Mouse (Mus musculus) limb, embryonic 15.5 days (tissue): ENCODE measurements around the gene Amt. TPM values are rescaled to one million over a fixed set of nuclear protein-coding genes. Genes with fewer than 3 reads are reported as not detected.

Experiments used
- ATAC-seq: fragments of 200-750 bp; cut with Nextera tagmentation; 2 replicates; pipeline ENCODE4 v1.8.0; 2017; ENCODE audit warnings: low read depth, moderate TSS enrichment; ENCODE audit not compliant: insufficient number of reproducible peaks, low FRiP score, low TSS enrichment
- H3K27ac ChIP-seq: fragments of 300-500 bp; sonication (generic); 2 replicates; pipeline ENCODE4 v1.5.1; 2015; ENCODE audit warnings: moderate library complexity, mild to moderate bottlenecking, inconsistent platforms
- H3K27me3 ChIP-seq: fragments of 300-500 bp; sonication (generic); 2 replicates; pipeline ENCODE4 v1.6.1; 2015; ENCODE audit warnings: inconsistent platforms
- H3K36me3 ChIP-seq: fragments of 300-500 bp; sonication (generic); 2 replicates; pipeline ENCODE4 v1.6.1; 2015; ENCODE audit warnings: inconsistent platforms
- H3K4me1 ChIP-seq: fragments of 300-500 bp; sonication (generic); 2 replicates; pipeline ENCODE4 v1.6.1; 2015; ENCODE audit warnings: inconsistent platforms
- H3K4me2 ChIP-seq: fragments of 300-500 bp; sonication (generic); 2 replicates; pipeline ENCODE4 v1.6.1; 2015; ENCODE audit warnings: mild to moderate bottlenecking, inconsistent platforms
- H3K4me3 ChIP-seq: fragments of 300-500 bp; sonication (generic); 2 replicates; pipeline ENCODE4 v1.5.1; 2015; ENCODE audit warnings: mild to moderate bottlenecking, inconsistent platforms
- H3K9ac ChIP-seq: fragments of 300-500 bp; sonication (generic); 2 replicates; pipeline ENCODE4 v1.6.1; 2015; ENCODE audit warnings: inconsistent platforms
- H3K9me3 ChIP-seq: fragments of 300-500 bp; sonication (generic); 2 replicates; pipeline ENCODE4 v1.6.1; 2016; ENCODE audit warnings: inconsistent platforms
- WGBS: fragments of 180-500 bp; shearing (Covaris S2); methylation state at CpG from one replicate; pipeline ENCODE4 v1.1.7; 2015; 5-methylcytosine and 5-hydroxymethylcytosine counted together
- polyA plus RNA-seq: library from polyadenylated mRNA; unstranded; fragments of >200 nt; fragmentation: Nextera tagmentation; extraction: Ambion mirVana; gene quantifications from 2 replicates; pipeline ENCODE4 v1.2.1, GENCODE M21; 2015

Gene Amt
- 8.3 and 9.5 TPM in 2 replicates for polyA plus RNA-seq

- Histone ChIP-seq H3K9me3 (no peaks in the 10 kb centered on the region), H3K36me3 (peaks cover 40% of the 10 kb centered on the region), H3K4me1 (no peaks in the 10 kb centered on the region), H3K27me3 (no peaks in the 10 kb centered on the region), H3K27ac (no peak within 1 kb of the TSS), H3K4me2 (0 out of 2 replicates have a peak within 1 kb of the TSS, but pooled peaks have one; percentile 5), H3K4me3 (no peak within 1 kb of the TSS; the same call in 1 of the 2 replicates), H3K9ac (no peak within 1 kb of the TSS)
- WGBS: 29% methylated on average over 18 of the region's 18 CpGs
- no peak for ATAC-seq
These were observed at the start of gene Amt for GRCm38 (mm10) chr9:108296453-108297355. Amt (plus strand) TSS chr9:108296853.

DNA sequence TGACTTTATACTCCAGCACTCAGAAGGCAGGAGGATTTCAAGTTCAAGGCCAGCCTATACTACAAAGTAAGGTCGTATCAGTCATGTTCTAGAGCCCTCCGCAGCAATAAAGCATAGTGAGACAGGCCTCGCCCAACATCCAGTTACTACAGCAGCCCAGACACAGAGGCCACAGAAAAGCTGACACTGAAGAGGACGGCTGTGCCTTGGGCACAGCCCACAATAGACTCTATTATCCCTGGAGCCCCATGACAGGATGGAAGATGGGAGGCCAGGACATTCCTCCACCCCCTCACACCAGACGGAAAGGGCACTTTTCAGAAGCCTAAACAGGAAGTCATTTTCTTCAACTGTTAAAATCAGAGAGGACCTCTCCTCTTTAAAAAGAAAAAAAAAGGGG is 47.7 kb upstream of the Amt start:
- Histone ChIP-seq H3K4me3 (no peak overlapping the region), H3K4me2 (no peak overlapping the region), H3K9me3 (no peaks in the 10 kb centered on the region), H3K27ac (no peak overlapping the region), H3K9ac (no peak overlapping the region), H3K27me3 (no peaks in the 10 kb centered on the region), H3K36me3 (peaks cover 33% of the 10 kb centered on the region), H3K4me1 (no peaks in the 10 kb centered on the region)
- ATAC-seq: no peak
- WGBS: 59% methylated on average over 5 of the region's 5 CpGs

DNA sequence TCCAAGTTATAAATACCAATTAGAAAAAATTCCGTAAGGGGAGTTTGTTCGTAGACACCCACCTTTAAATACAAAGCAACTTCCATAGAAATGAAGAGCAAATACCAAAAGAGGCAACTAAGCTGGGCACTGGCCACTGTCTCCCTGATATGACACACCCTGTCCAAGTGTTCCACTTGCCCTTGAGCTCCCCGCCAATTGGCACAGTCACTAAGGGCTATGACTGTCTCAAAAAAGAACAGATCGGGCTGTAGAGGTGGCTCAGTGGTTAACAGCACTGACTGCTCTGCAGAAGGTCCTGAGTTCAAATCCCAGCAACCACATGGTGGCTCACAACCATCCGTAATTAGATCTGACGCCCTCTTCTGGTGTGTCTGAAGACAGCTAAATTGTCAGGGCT is 44.8 kb upstream of the Amt start:
- WGBS: 93% methylated on average over 6 of the region's 6 CpGs
- no peak for ATAC-seq
- H3K27ac ChIP-seq: no peak overlapping the region
- H3K36me3 ChIP-seq: peaks cover 23% of the 10 kb centered on the region
- no peaks in the 10 kb centered on the region for H3K27me3 ChIP-seq
- H3K4me3 ChIP-seq: no peak overlapping the region
- no peaks in the 10 kb centered on the region for H3K9me3 ChIP-seq
- H3K4me2 ChIP-seq: no peak overlapping the region
- no peaks in the 10 kb centered on the region for H3K4me1 ChIP-seq
- no peak overlapping the region for H3K9ac ChIP-seq

DNA sequence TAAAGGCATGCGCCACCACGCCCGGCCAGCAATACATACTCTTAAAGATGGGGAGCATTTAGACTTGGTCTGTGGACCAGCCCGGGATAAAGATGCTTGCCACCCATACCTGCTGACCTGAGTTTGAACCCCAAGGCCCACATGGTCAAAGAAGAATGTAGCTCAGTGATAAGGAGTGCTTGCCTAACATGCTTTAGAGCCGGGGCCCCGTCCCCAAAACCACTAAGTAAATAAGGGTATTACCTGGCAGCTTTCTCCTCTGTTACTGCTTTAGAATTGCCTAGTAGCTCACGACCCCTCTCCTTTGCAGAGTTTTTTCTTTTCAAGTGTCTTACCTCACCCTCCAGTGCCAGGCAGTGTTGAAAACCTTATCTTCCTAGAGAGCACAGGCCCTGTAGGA is 43.9 kb upstream of the Amt start:
- Histone ChIP-seq H3K27ac (no peak overlapping the region), H3K9me3 (no peaks in the 10 kb centered on the region), H3K4me3 (no peak overlapping the region), H3K4me2 (no peak overlapping the region), H3K36me3 (peaks cover 23% of the 10 kb centered on the region), H3K9ac (no peak overlapping the region), H3K4me1 (no peaks in the 10 kb centered on the region), H3K27me3 (no peaks in the 10 kb centered on the region)
- WGBS: 87% methylated on average over 7 of the region's 7 CpGs
- no peak for ATAC-seq

GRCm38 (mm10) chr9:108260526-108260925 is 36.1 kb upstream of the Amt start:
- H3K4me3 ChIP-seq: no peak overlapping the region
- H3K36me3 ChIP-seq: no peaks in the 10 kb centered on the region
- H3K9ac ChIP-seq: no peak overlapping the region
- WGBS: 81% methylated on average over 4 of the region's 4 CpGs
- no peaks in the 10 kb centered on the region for H3K9me3 ChIP-seq
- H3K4me1 ChIP-seq: peaks cover 22% of the 10 kb centered on the region
- H3K27me3 ChIP-seq: no peaks in the 10 kb centered on the region
- H3K4me2 ChIP-seq: no peak overlapping the region
- H3K27ac ChIP-seq: no peak overlapping the region
- no peak for ATAC-seq

DNA sequence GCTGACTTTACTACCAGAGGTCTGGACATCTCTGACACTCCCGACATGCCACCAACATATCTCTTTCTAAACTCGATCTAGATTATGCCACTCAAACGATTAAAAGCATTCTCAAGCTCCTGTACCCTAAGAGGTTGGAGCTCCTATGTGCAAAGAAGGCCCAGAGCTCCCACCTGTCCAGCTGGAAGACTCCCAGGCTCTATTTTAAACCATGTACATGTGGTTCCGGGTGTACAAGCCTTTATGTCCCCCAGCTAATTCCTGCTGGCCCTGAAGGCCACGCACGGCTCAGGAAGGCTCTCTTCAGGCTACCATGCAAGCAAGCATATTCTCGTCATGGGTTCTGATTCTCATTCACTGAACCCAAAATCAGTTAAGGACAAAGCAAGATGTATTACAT is 34.8 kb upstream of the Amt start:
- WGBS: 64% methylated on average over 7 of the region's 7 CpGs
- no peak for ATAC-seq
- Histone ChIP-seq H3K27ac (no peak overlapping the region), H3K36me3 (no peaks in the 10 kb centered on the region), H3K9me3 (no peaks in the 10 kb centered on the region), H3K4me1 (peaks cover 22% of the 10 kb centered on the region), H3K9ac (no peak overlapping the region), H3K27me3 (no peaks in the 10 kb centered on the region), H3K4me3 (peak overlapping the region; percentile 98), H3K4me2 (peak overlapping the region; percentile 80)

- Histone ChIP-seq H3K9me3 (no peaks in the 10 kb centered on the region), H3K9ac (no peak overlapping the region; the same call in 1 of the 2 replicates), H3K4me2 (peak overlapping the region; percentile 80), H3K36me3 (no peaks in the 10 kb centered on the region), H3K27me3 (no peaks in the 10 kb centered on the region), H3K4me3 (peak overlapping the region; percentile 98), H3K27ac (peak overlapping the region; percentile 91), H3K4me1 (peaks cover 22% of the 10 kb centered on the region)
- WGBS: 32% methylated on average over 11 of the region's 11 CpGs
- no peak for ATAC-seq
These were observed 34.1 kb upstream of the Amt start for GRCm38 (mm10) chr9:108262494-108263049.

- ATAC-seq: peak; percentile 1; the same call in 1 of the 2 replicates
- WGBS: under 1% methylated on average over 56 of the region's 62 CpGs
These were observed 33.4 kb upstream of the Amt start for GRCm38 (mm10) chr9:108263131-108263681.

DNA sequence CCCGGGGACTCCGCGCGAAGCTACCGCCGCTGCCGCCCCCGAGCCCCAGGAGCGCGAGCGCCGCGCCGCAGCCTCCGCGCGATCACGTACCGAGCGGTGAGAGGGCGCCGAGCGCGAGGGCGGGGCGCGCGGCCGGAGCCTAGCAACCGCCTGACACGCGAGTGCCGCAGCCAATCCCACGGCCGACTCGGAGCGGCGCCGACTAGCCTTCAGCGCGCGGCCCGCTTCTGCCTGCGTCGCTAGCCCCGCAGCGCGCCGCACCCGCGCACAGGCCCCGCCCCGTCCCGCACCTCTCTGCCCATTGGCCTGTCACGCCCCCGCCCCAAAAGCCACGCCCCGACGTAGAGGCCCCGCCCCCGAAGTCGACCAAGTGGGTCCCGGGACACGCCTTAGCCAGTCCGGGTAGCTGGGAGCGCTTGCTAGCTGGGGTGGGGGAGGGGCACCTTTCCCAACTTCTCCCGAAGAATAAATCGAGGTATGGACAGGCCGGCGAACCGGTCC is 32.9 kb upstream of the Amt start, which contains the start of gene Dag1:
TSS of gene Dag1 (minus strand) at position 269 of the 501 bp plus-strand sequence.
- Histone ChIP-seq H3K9me3 (no peaks in the 10 kb centered on the region), H3K4me3 (peak within 1 kb of the TSS; percentile 98), H3K27me3 (no peaks in the 10 kb centered on the region), H3K27ac (peak within 1 kb of the TSS; percentile 91), H3K9ac (peak within 1 kb of the TSS; percentile 79), H3K4me2 (peak within 1 kb of the TSS; percentile 80), H3K4me1 (peaks cover 22% of the 10 kb centered on the region), H3K36me3 (no peaks in the 10 kb centered on the region)
- ATAC-seq: peak; percentile 97
- WGBS: under 1% methylated on average over 63 of the region's 71 CpGs

More at GRCm38 (mm10) chr9:108263131-108263681, 33.4 kb upstream of the Amt start:
- H3K4me2 ChIP-seq: peak overlapping the region; percentile 80
- no peaks in the 10 kb centered on the region for H3K27me3 ChIP-seq
- H3K9ac ChIP-seq: peak overlapping the region; percentile 79
- H3K27ac ChIP-seq: peak overlapping the region; percentile 91
- no peaks in the 10 kb centered on the region for H3K9me3 ChIP-seq
- peaks cover 22% of the 10 kb centered on the region for H3K4me1 ChIP-seq
- peak overlapping the region; percentile 98 for H3K4me3 ChIP-seq
- H3K36me3 ChIP-seq: no peaks in the 10 kb centered on the region

DNA sequence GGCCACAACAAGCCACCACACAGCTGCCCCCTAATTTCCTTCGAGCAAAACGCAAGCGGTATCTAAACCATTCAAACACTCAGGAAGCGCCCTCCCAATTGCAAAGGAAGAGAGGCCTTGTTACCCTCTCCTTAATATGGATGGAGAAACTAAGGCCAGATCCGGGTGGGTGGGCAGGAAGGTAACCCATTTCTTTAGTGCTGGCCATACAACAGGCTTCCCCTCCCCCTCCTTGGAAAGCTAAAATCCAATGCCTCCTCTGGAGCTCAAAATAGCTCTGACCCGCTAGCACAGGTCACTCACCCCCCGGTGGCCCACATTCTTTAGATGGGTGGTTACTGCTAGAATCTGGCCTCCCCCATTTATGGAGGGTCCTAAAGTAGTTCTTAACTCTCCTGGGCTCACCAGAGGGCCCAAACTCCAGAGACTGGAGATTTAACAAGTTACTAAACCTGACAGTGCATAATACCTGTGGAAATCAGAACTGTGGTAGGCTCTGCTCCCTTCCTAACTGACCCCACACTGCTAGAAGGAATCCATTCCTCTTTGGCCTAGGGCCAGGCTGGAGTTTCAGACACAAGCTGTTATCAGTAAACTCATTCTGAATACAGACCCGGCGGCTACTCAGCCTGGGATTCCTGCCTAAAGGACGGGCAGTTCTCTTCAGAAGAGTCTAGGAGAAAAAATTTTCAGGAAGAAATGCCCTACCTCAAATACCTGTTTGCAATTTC is 32.3 kb upstream of the Amt start:
- peak; percentile 30 for ATAC-seq
- H3K9me3 ChIP-seq: no peaks in the 10 kb centered on the region
- 9% methylated on average over 10 of the region's 10 CpGs for WGBS
- no peaks in the 10 kb centered on the region for H3K36me3 ChIP-seq
- peaks cover 22% of the 10 kb centered on the region for H3K4me1 ChIP-seq
- H3K4me2 ChIP-seq: peak overlapping the region; percentile 80
- peak overlapping the region; percentile 98 for H3K4me3 ChIP-seq
- peak overlapping the region; percentile 91 for H3K27ac ChIP-seq
- H3K9ac ChIP-seq: 0 out of 2 replicates have a peak overlapping the region, but pooled peaks have one; percentile 31
- H3K27me3 ChIP-seq: no peaks in the 10 kb centered on the region

- Histone ChIP-seq H3K27me3 (no peaks in the 10 kb centered on the region), H3K27ac (no peak overlapping the region), H3K4me2 (no peak overlapping the region), H3K36me3 (no peaks in the 10 kb centered on the region), H3K4me1 (peaks cover 21% of the 10 kb centered on the region), H3K9me3 (no peaks in the 10 kb centered on the region), H3K9ac (no peak overlapping the region), H3K4me3 (no peak overlapping the region)
- no peak for ATAC-seq
- 57% methylated on average over 10 of the region's 10 CpGs for WGBS
These were observed 30.3 kb upstream of the Amt start for GRCm38 (mm10) chr9:108266261-108266935.
